Mouse (Mus musculus) forebrain, embryonic 16.5 days (tissue): Measurements from ENCODE around the gene Jup. TPM values are rescaled to one million over a fixed set of nuclear protein-coding genes. Genes with fewer than 3 reads are reported as not detected.
A peak's percentile ranks its signal among the peaks of the same experiment; 100 is the strongest.
"Not testable (repeated sequence)": the region's sequence is repeated elsewhere in the genome, so short reads cannot be mapped to it uniquely, and the experiment has no call there.

Experiments
- ATAC-seq: fragments of 200-750 bp; cut with Nextera tagmentation; 2 replicates; pipeline ENCODE4 v1.8.0; 2017; ENCODE audit warnings: mild to moderate bottlenecking, moderate library complexity
- H3K27ac ChIP-seq: fragments of 300-500 bp; sonication (generic); 2 replicates; pipeline ENCODE4 v1.5.1; 2014; ENCODE audit warnings: low read length, control low read depth
- H3K27me3 ChIP-seq: fragments of 300-500 bp; sonication (generic); replicated peaks from 2 replicates; pipeline ENCODE4 v1.6.1; 2014; ENCODE audit warnings: low read length; ENCODE audit not compliant: control insufficient read depth, insufficient read depth
- H3K36me3 ChIP-seq: fragments of 300-500 bp; sonication (generic); 2 replicates; pipeline ENCODE4 v1.6.1; 2014; ENCODE audit not compliant: control insufficient read depth, insufficient read depth
- H3K4me1 ChIP-seq: fragments of 300-500 bp; sonication (generic); replicated peaks from 2 replicates; pipeline ENCODE4 v1.6.1; 2014; ENCODE audit warnings: low read length; ENCODE audit not compliant: control insufficient read depth, insufficient read depth
- H3K4me2 ChIP-seq: fragments of 300-500 bp; sonication (generic); 2 replicates; pipeline ENCODE4 v1.6.1; 2014; ENCODE audit warnings: mild to moderate bottlenecking, low read length, control low read depth
- H3K4me3 ChIP-seq: fragments of 300-500 bp; sonication (generic); replicated peaks from 2 replicates; pipeline ENCODE4 v1.5.1; 2014; ENCODE audit warnings: mild to moderate bottlenecking, low read length, control low read depth
- H3K9ac ChIP-seq: fragments of 300-500 bp; sonication (generic); replicated peaks from 2 replicates; pipeline ENCODE4 v1.6.1; 2014; ENCODE audit warnings: low read depth, low read length, control low read depth
- H3K9me3 ChIP-seq: fragments of 300-500 bp; sonication (generic); 2 replicates; pipeline ENCODE4 v1.6.1; 2016; ENCODE audit warnings: low read length; ENCODE audit not compliant: control insufficient read depth
- WGBS: fragments of 180-500 bp; shearing (Covaris S2); extraction: QIAGEN DNeasy Blood & Tissue Kit; methylation state at CpG from one replicate; pipeline ENCODE4 v1.1.7; 2014; 5-methylcytosine and 5-hydroxymethylcytosine counted together
- polyA plus RNA-seq: library from polyadenylated mRNA; unstranded; fragments of >200 nt; fragmentation: Nextera tagmentation; extraction: Ambion mirVana; gene quantifications from 2 replicates; pipeline ENCODE4 v1.2.1, GENCODE M21; 2015

Gene Jup
- polyA plus RNA-seq, 1 experiment from 2014 or later: 62.0 TPM

GRCm38 (mm10) chr11:100355972-100356818, 41.4 kb downstream of the Jup start, which contains the start of gene Hap1:
Gene Hap1, minus strand, starts transcription at chr11:100356128.
- Histone ChIP-seq H3K9me3 (no peaks in the 10 kb centered on the region), H3K9ac (peak within 1 kb of the TSS; percentile 71), H3K27me3 (peaks cover 4% of the 10 kb centered on the region; the same call in 1 of the 2 replicates), H3K36me3 (no peaks in the 10 kb centered on the region), H3K27ac (peak within 1 kb of the TSS; percentile 27; the same call in 1 of the 2 replicates), H3K4me2 (peak within 1 kb of the TSS; percentile 100), H3K4me3 (peak within 1 kb of the TSS; percentile 63), H3K4me1 (peaks cover 12% of the 10 kb centered on the region)
- peak; percentile 72 for ATAC-seq
- 1% methylated on average over 49 of the region's 49 CpGs for WGBS

- peak overlapping the region; percentile 71 for H3K9ac ChIP-seq
- WGBS: under 1% methylated on average over 47 of the region's 54 CpGs
- no peaks in the 10 kb centered on the region for H3K36me3 ChIP-seq
- H3K4me3 ChIP-seq: peak overlapping the region; percentile 63
- H3K9me3 ChIP-seq: no peaks in the 10 kb centered on the region
- H3K4me2 ChIP-seq: peak overlapping the region; percentile 100
- ATAC-seq: peak; percentile 69
- peak overlapping the region; percentile 27; the same call in 1 of the 2 replicates for H3K27ac ChIP-seq
- peaks cover 12% of the 10 kb centered on the region for H3K4me1 ChIP-seq
- peaks cover 4% of the 10 kb centered on the region; the same call in 1 of the 2 replicates for H3K27me3 ChIP-seq
Measured at GRCm38 (mm10) chr11:100355151-100355951, 42.2 kb downstream of the Jup start.

GRCm38 (mm10) chr11:100352076-100352857, 45.3 kb downstream of the Jup start:
- Histone ChIP-seq H3K9ac (no peak overlapping the region), H3K4me3 (no peak overlapping the region), H3K27me3 (no peaks in the 10 kb centered on the region; the same call in 1 of the 2 replicates), H3K36me3 (no peaks in the 10 kb centered on the region), H3K27ac (no peak overlapping the region), H3K9me3 (no peaks in the 10 kb centered on the region), H3K4me2 (no peak overlapping the region), H3K4me1 (peaks cover 12% of the 10 kb centered on the region)
- ATAC-seq: no peak
- 39% methylated on average over 10 of the region's 10 CpGs for WGBS

- no peaks in the 10 kb centered on the region for H3K36me3 ChIP-seq
- H3K27me3 ChIP-seq: no peaks in the 10 kb centered on the region
- H3K27ac ChIP-seq: no peak overlapping the region
- no peak overlapping the region for H3K4me2 ChIP-seq
- no peak for ATAC-seq
- H3K4me1 ChIP-seq: no peaks in the 10 kb centered on the region
- no peaks in the 10 kb centered on the region for H3K9me3 ChIP-seq
- WGBS: 92% methylated on average over 10 of the region's 10 CpGs
- H3K9ac ChIP-seq: no peak overlapping the region
- no peak overlapping the region for H3K4me3 ChIP-seq
Measured at GRCm38 (mm10) chr11:100344269-100344668, 53.3 kb downstream of the Jup start.

GRCm38 (mm10) chr11:100335731-100336130, 61.8 kb downstream of the Jup start:
- no peaks in the 10 kb centered on the region for H3K27me3 ChIP-seq
- H3K36me3 ChIP-seq: no peaks in the 10 kb centered on the region
- H3K4me1 ChIP-seq: peaks cover 19% of the 10 kb centered on the region
- WGBS: 38% methylated on average over 3 of the region's 3 CpGs
- H3K9ac ChIP-seq: no peak overlapping the region
- no peak overlapping the region; the same call in 1 of the 2 replicates for H3K27ac ChIP-seq
- ATAC-seq: peak; percentile 22; the same call in 1 of the 2 replicates
- H3K4me3 ChIP-seq: no peak overlapping the region
- H3K9me3 ChIP-seq: no peaks in the 10 kb centered on the region
- no peak overlapping the region for H3K4me2 ChIP-seq

GRCm38 (mm10) chr11:100333944-100334457, 63.6 kb downstream of the Jup start, which contains the start of gene Gast:
Gene Gast, plus strand, starts transcription at chr11:100334407.
- Histone ChIP-seq H3K36me3 (no peaks in the 10 kb centered on the region), H3K4me1 (peaks cover 23% of the 10 kb centered on the region), H3K27me3 (no peaks in the 10 kb centered on the region), H3K4me2 (no peak within 1 kb of the TSS), H3K4me3 (no peak within 1 kb of the TSS), H3K9me3 (no peaks in the 10 kb centered on the region), H3K9ac (no peak within 1 kb of the TSS), H3K27ac (peak within 1 kb of the TSS; percentile 75; the same call in 1 of the 2 replicates)
- no peak for ATAC-seq
- WGBS: 80% methylated on average over 6 of the region's 6 CpGs

GRCm38 (mm10) chr11:100332766-100333515, 64.6 kb downstream of the Jup start:
- ATAC-seq: peak; percentile 81
- no peak overlapping the region for H3K9ac ChIP-seq
- H3K4me3 ChIP-seq: no peak overlapping the region
- WGBS: 38% methylated on average over 9 of the region's 9 CpGs
- no peaks in the 10 kb centered on the region for H3K9me3 ChIP-seq
- H3K4me2 ChIP-seq: no peak overlapping the region
- H3K27me3 ChIP-seq: no peaks in the 10 kb centered on the region
- no peaks in the 10 kb centered on the region for H3K36me3 ChIP-seq
- H3K27ac ChIP-seq: peak overlapping the region; percentile 77
- peaks cover 23% of the 10 kb centered on the region for H3K4me1 ChIP-seq

- H3K4me2 ChIP-seq, H3K4me3 ChIP-seq, H3K27me3 ChIP-seq, H3K27ac ChIP-seq, H3K9ac ChIP-seq, ATAC-seq, H3K9me3 ChIP-seq, H3K36me3 ChIP-seq: not testable (repeated sequence)
- H3K4me1 ChIP-seq: peaks cover 21% of the 10 kb centered on the region
- WGBS: 67% methylated on average over 8 of the region's 8 CpGs
Measured at GRCm38 (mm10) chr11:100330816-100331375, 66.7 kb downstream of the Jup start.
